Mouse (Mus musculus) spleen, postnatal 36 days (tissue): ENCODE data around the gene Lbh.

Experiments
- DNase-seq, 2 experiments: peaks; one replicate each; pipeline ENCODE4 v3.0.0; 2022; ENCODE audit warnings: low spot score in 2 of 2, mixed read lengths in 1 of 2

Lbh gene

GRCm38 (mm10) chr17:72938871-72939568, 20.9 kb downstream of the Lbh start:
- DNase-seq, result no peak

GRCm38 (mm10) chr17:72939569-72939899, 21.4 kb downstream of the Lbh start:
- no peak for DNase-seq

GRCm38 (mm10) chr17:72944368-72944767, 26.3 kb downstream of the Lbh start:
- DNase-seq, result no peak

GRCm38 (mm10) chr17:72947111-72947859, 29.2 kb downstream of the Lbh start:
- peak; percentile 72 to 79 for DNase-seq

- DNase-seq, result peak; percentile 65 to 72
Measured at GRCm38 (mm10) chr17:72948119-72948518, 30.0 kb downstream of the Lbh start.

GRCm38 (mm10) chr17:72949247-72949701, 31.2 kb downstream of the Lbh start:
- no peak for DNase-seq

- DNase-seq, result no peak
Measured at GRCm38 (mm10) chr17:72951331-72951730, 33.2 kb downstream of the Lbh start.

GRCm38 (mm10) chr17:72953811-72954685, 35.9 kb downstream of the Lbh start:
- no peak for DNase-seq

GRCm38 (mm10) chr17:72955534-72955933, 37.4 kb downstream of the Lbh start:
- no peak for DNase-seq

GRCm38 (mm10) chr17:72957016-72957415, 38.9 kb downstream of the Lbh start:
- no peak for DNase-seq

GRCm38 (mm10) chr17:72958886-72959285, 40.8 kb downstream of the Lbh start:
- DNase-seq, result no peak

GRCm38 (mm10) chr17:72959497-72960039, 41.5 kb downstream of the Lbh start:
- no peak for DNase-seq

GRCm38 (mm10) chr17:72960243-72960642, 42.1 kb downstream of the Lbh start:
- peak; percentile 64 to 68 for DNase-seq

- DNase-seq, result peak; percentile 83 to 87
Measured at GRCm38 (mm10) chr17:72960873-72961272, 42.8 kb downstream of the Lbh start.

GRCm38 (mm10) chr17:72961953-72962630, 44.0 kb downstream of the Lbh start:
- DNase-seq, result no peak

- DNase-seq, result no peak
Measured at GRCm38 (mm10) chr17:72965687-72966086, 47.6 kb downstream of the Lbh start.

GRCm38 (mm10) chr17:72966091-72966531, 48.0 kb downstream of the Lbh start:
- no peak for DNase-seq

GRCm38 (mm10) chr17:72966878-72967277, 48.8 kb downstream of the Lbh start:
- peak; percentile 69 to 81 for DNase-seq

- no peak for DNase-seq
Measured at GRCm38 (mm10) chr17:72967371-72968175, 49.5 kb downstream of the Lbh start.

- no peak for DNase-seq
Measured at GRCm38 (mm10) chr17:72968666-72969065, 50.6 kb downstream of the Lbh start.
